Mouse (Mus musculus) midbrain, embryonic 11.5 days (tissue): ENCODE measurements at regions not wholly inside any gene's neighbourhood (a gene's known extent, or its start where the extent isn't known, plus 50 kb on each side); places are given as distances from the start of the nearest gene placed in this dataset.

Experiments used
- ATAC-seq: fragments of 200-750 bp; cut with Nextera tagmentation; 2 replicates; pipeline ENCODE4 v1.8.0; 2017; ENCODE audit warnings: moderate TSS enrichment, moderate library complexity; ENCODE audit not compliant: low FRiP score
- DNase-seq: peaks from one replicate; pipeline ENCODE4 v3.0.0; 2015; ENCODE audit warnings: low spot score; ENCODE audit errors: missing footprints
- H3K27ac ChIP-seq: fragments of 300-500 bp; sonication (generic); 2 replicates; pipeline ENCODE4 v1.5.1; 2014; ENCODE audit warnings: low read depth, low read length
- H3K27me3 ChIP-seq: fragments of 300-500 bp; sonication (generic); 2 replicates; pipeline ENCODE4 v1.6.1; 2014; ENCODE audit warnings: mild to moderate bottlenecking, low read length, moderate library complexity, mixed read lengths; ENCODE audit not compliant: control insufficient read depth, insufficient read depth
- H3K36me3 ChIP-seq: fragments of 300-500 bp; sonication (generic); 2 replicates; pipeline ENCODE4 v1.6.1; 2014; ENCODE audit warnings: mild to moderate bottlenecking, low read length, moderate library complexity, mixed read lengths; ENCODE audit not compliant: control insufficient read depth, insufficient read depth
- H3K4me1 ChIP-seq: fragments of 300-500 bp; sonication (generic); 2 replicates; pipeline ENCODE4 v1.6.1; 2014; ENCODE audit warnings: low read length; ENCODE audit not compliant: control insufficient read depth, insufficient read depth
- H3K4me2 ChIP-seq: fragments of 300-500 bp; sonication (generic); 2 replicates; pipeline ENCODE4 v1.6.1; 2014; ENCODE audit warnings: mild to moderate bottlenecking, moderate library complexity
- H3K4me3 ChIP-seq: fragments of 300-500 bp; sonication (generic); 2 replicates; pipeline ENCODE4 v1.5.1; 2014; ENCODE audit warnings: low read depth, low read length
- H3K9ac ChIP-seq: fragments of 300-500 bp; sonication (generic); 2 replicates; pipeline ENCODE4 v1.6.1; 2014; ENCODE audit warnings: low read length
- H3K9me3 ChIP-seq: fragments of 300-500 bp; sonication (generic); 2 replicates; pipeline ENCODE4 v1.6.1; 2016; ENCODE audit warnings: low read length; ENCODE audit not compliant: control insufficient read depth
- WGBS: fragments of 180-500 bp; shearing (Covaris S2); extraction: QIAGEN DNeasy Blood & Tissue Kit; methylation state at CpG from one replicate; pipeline ENCODE4 v1.1.7; 2014; 5-methylcytosine and 5-hydroxymethylcytosine counted together

DNA sequence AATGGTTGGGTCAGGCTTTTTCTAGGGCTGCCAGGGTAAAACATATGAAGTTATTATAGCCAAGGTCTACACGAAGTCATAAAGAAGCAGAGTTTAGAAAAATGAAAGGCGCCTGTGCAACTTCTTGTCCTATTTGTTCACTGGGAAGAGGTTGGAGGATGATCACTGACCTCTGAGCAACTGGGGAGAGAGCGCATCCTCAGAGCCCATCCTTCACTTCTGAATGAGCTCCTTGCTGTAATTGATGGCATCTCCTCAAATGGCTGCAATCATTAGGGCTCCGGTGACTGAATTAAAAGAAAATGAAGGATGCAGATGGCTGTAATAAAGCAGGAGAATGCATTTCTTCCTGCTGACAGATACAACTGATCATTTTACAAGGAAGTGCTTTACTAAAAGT lies 1117.4 kb upstream of the Nudt12 start:
- no peaks in the 10 kb centered on the region for H3K27me3 ChIP-seq
- H3K9me3 ChIP-seq: no peaks in the 10 kb centered on the region
- no peak for DNase-seq
- no peaks in the 10 kb centered on the region for H3K4me1 ChIP-seq
- H3K36me3 ChIP-seq: no peaks in the 10 kb centered on the region
- no peak for ATAC-seq
- no peak overlapping the region for H3K27ac ChIP-seq
- H3K4me2 ChIP-seq: no peak overlapping the region
- no peak overlapping the region for H3K4me3 ChIP-seq
- H3K9ac ChIP-seq: no peak overlapping the region
- 89% methylated on average over 4 of the region's 4 CpGs for WGBS

DNA sequence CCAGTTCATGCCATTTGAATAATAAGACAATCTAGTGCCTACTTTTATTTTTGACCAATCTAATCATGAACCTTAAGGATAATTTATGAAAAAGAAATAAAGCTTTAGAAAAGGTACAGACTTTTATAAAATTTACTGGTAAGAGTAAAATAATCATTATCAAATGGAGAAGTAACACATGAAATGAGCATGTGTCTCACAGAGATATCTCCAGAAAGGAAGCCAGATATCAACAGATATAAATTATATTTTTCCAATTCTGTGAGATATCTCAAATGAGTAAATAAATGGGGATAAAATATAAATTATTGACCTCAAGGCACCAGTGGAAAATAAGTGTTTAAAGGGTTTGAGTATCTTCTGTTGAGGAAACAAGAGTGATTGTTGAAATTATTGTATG lies 1085.6 kb upstream of the Nudt12 start:
- no peaks in the 10 kb centered on the region for H3K4me1 ChIP-seq
- no peak overlapping the region for H3K4me3 ChIP-seq
- no peak overlapping the region for H3K4me2 ChIP-seq
- no peak for ATAC-seq
- H3K27me3 ChIP-seq: no peaks in the 10 kb centered on the region
- H3K27ac ChIP-seq: no peak overlapping the region
- DNase-seq: no peak
- H3K9me3 ChIP-seq: no peaks in the 10 kb centered on the region
- no peaks in the 10 kb centered on the region for H3K36me3 ChIP-seq
- H3K9ac ChIP-seq: no peak overlapping the region
